Mouse (Mus musculus) lung, postnatal 36 days (tissue): Measurements from ENCODE around the gene Gm10408.
"Not testable (repeated sequence)": the region's sequence is repeated elsewhere in the genome, so short reads cannot be mapped to it uniquely, and the experiment has no call there.

Experiments
- DNase-seq: peaks from one replicate; pipeline ENCODE4 v3.0.0; 2022; ENCODE audit warnings: mixed read lengths

Gene Gm10408

GRCm38 (mm10) chr14:3449079-3449478 is at the start of gene Gm10408:
Gene Gm10408 (plus strand): TSS chr14:3449379.
- DNase-seq, result not testable (repeated sequence)

GRCm38 (mm10) chr14:3412314-3412713 is 36.9 kb upstream of the Gm10408 start, which contains the start of gene Gm10409:
Gene Gm10409 (plus strand): TSS chr14:3412614.
- DNase-seq, result not testable (repeated sequence)

GRCm38 (mm10) chr14:3427803-3428202 is 21.4 kb upstream of the Gm10408 start, which contains the start of gene Gm3005:
Gene Gm3005 (plus strand): TSS chr14:3428103.
- not testable (repeated sequence) for DNase-seq
